Mouse (Mus musculus) CD4-positive naive resting alpha-beta T cell, adult 76 days (primary cell): ENCODE measurements around the gene Cep83. TPM values are rescaled to one million over a fixed set of nuclear protein-coding genes. Genes with fewer than 3 reads are reported as not detected.

Experiments used
- total RNA-seq: library from RNA; stranded (reverse); gene quantifications from one replicate; pipeline ENCODE4 v1.2.4, GENCODE M21; 2023

Gene Cep83
- 20.2 TPM for total RNA-seq

GRCm38 (mm10) chr10:94688420-94689175 is at the start of gene Cep83:
Gene Cep83, plus strand, starts transcription at chr10:94688654.

